Mouse (Mus musculus) liver, embryonic 13.5 days (tissue): ENCODE data around the gene Eef2kmt. TPM values are rescaled to one million over a fixed set of nuclear protein-coding genes. Genes with fewer than 3 reads are reported as not detected.

Source experiments
- microRNA-seq: library from miRNA; unstranded; fragments of <30 nt; microRNA quantifications from one replicate; pipeline ENCODE4, GENCODE M21; 2016
- polyA plus RNA-seq: library from polyadenylated mRNA; unstranded; fragments of >200 nt; fragmentation: Nextera tagmentation; extraction: Ambion mirVana; gene quantifications from 2 replicates; pipeline ENCODE4 v1.2.1, GENCODE M21; 2015

Eef2kmt gene
- polyA plus RNA-seq, 1 experiment from 2014 or later: 15.0 TPM

Small RNA genes lying within 50 kb of the gene (microRNA-seq; reads per million reads assigned to microRNA genes)
- gene Gm23689: not detected
- gene Gm26095: not detected
- not detected for gene Mir6364

Other genes starting within 250 kb of the Eef2kmt start
- gene Smim22, start 248.7 kb downstream of the Eef2kmt start, polyA plus RNA-seq: 4.6 and 6.3 TPM in 2 replicates
- 42.6 and 45.7 TPM in 2 replicates for gene Rogdi, start 242.4 kb downstream of the Eef2kmt start, polyA plus RNA-seq
- gene Glyr1, start 206.1 kb downstream of the Eef2kmt start, polyA plus RNA-seq: 44.6 and 53.8 TPM in 2 replicates
- gene Ubn1, start 205.9 kb downstream of the Eef2kmt start, polyA plus RNA-seq: 8.6 and 8.9 TPM in 2 replicates
- 0.14 and 0.24 TPM in 2 replicates for gene Ppl, start 123.6 kb downstream of the Eef2kmt start, polyA plus RNA-seq
- 0.02 TPM in 1 of 2 replicates, not detected in the other for gene Sec14l5, start 108.9 kb downstream of the Eef2kmt start, polyA plus RNA-seq
- 17.9 and 18.0 TPM in 2 replicates for gene Nagpa, start 52.0 kb downstream of the Eef2kmt start, polyA plus RNA-seq
- 0.34 and 0.71 TPM in 2 replicates for gene AU021092, start 33.7 kb downstream of the Eef2kmt start, polyA plus RNA-seq
- 14.8 TPM in 2 replicates for gene Alg1, start 22.4 kb downstream of the Eef2kmt start, polyA plus RNA-seq